Mouse (Mus musculus): ENCODE results near the gene Evx2. TPM values are rescaled to one million over a fixed set of nuclear protein-coding genes. Genes with fewer than 3 reads are reported as not detected.

The Evx2 gene
- polyA plus RNA-seq, 1 experiment from 2014 or later: not detected

DNA sequence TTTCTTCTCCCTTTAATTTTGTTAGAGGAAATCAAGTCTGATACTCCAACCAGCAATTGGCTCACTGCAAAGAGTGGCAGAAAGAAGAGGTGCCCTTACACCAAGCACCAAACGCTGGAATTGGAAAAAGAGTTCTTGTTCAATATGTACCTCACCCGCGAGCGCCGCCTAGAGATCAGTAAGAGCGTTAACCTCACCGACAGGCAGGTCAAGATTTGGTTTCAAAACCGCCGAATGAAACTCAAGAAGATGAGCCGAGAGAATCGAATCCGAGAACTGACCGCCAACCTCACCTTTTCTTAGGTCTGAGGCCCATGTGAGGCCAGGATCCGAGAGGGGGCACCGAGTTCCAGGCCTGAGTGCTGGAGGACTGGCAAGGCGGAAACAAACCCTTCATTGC is 34.7 kb upstream of the Evx2 start:
- H3K4me2 ChIP-seq: no peak overlapping the region
- no peak overlapping the region for H3K4me3 ChIP-seq (replicated peaks)
- no peak overlapping the region for H3K27ac ChIP-seq (replicated peaks)
- H3K27me3 ChIP-seq: peaks cover 100% of the 10 kb centered on the region
- ATAC-seq (ENCODE audit: insufficient read depth): no peak
- no peak overlapping the region for H3K9ac ChIP-seq
- no peaks in the 10 kb centered on the region for H3K36me3 ChIP-seq (replicated peaks)
- 3% methylated on average over 16 of the region's 16 CpGs for WGBS (ENCODE audit: insufficient replicate concordance)
- H3K9me3 ChIP-seq (replicated peaks): no peaks in the 10 kb centered on the region
- peaks cover 6% of the 10 kb centered on the region for H3K4me1 ChIP-seq (replicated peaks)

DNA sequence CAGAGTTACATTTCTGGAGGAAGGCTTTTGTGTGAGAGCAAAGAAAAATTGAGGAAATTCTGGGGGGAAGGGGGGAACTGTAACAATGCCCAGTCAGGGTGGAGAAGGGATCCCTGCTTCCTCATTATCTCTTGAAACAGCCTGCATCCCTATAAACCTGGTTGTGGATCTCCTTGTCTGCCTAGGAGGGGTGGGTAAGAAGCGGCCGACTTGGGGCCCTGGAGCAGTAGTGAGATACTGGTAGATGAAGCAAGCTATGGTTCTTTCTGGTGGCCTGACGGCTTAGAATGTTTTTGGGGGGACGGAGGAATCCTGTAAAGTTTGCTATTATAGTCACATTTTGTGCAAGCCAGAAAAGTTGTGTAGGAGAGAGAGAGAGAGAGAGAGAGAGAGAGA is 34.1 kb upstream of the Evx2 start:
- H3K27me3 ChIP-seq: peaks cover 100% of the 10 kb centered on the region
- no peak overlapping the region for H3K4me2 ChIP-seq
- no peaks in the 10 kb centered on the region for H3K36me3 ChIP-seq (replicated peaks)
- no peaks in the 10 kb centered on the region for H3K9me3 ChIP-seq (replicated peaks)
- ATAC-seq (ENCODE audit: insufficient read depth): no peak
- no peak overlapping the region for H3K9ac ChIP-seq
- no peak overlapping the region for H3K27ac ChIP-seq (replicated peaks)
- peaks cover 6% of the 10 kb centered on the region for H3K4me1 ChIP-seq (replicated peaks)
- H3K4me3 ChIP-seq (replicated peaks): no peak overlapping the region
- WGBS (ENCODE audit: insufficient replicate concordance): 17% methylated on average over 4 of the region's 4 CpGs

DNA sequence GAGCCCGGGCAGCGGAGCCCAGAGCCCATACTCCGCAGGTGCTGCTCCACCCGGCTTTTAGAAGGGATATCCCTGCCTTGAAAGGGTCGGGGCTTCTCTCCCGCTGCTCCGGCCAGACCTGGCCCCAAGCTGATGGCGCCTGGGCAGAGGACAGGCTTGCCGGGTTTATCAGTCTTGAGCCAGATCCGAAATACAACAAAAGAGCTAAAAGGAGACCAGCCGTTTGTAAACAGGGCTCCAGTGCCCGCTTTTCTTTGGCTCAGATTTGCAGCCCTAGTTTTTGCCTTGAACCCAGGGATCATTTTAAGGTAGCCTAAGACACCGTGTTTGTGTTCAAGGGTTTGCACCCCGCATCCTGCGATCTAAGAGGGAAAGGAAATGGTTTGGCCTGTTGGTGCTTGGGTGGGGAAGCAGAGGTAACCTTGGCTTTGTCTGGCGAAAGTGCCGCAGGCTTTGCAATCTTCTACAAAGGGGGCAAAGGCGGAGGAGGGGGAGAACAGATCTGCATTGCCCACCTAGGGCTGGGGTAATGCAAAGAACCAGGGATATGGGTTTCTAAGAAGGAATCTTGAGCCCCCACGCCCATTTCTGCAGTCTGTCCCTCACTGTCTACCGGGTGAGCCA is 33.6 kb upstream of the Evx2 start:
- no peak for ATAC-seq (ENCODE audit: insufficient read depth)
- 2% methylated on average over 20 of the region's 20 CpGs for WGBS (ENCODE audit: insufficient replicate concordance)
- Histone ChIP-seq H3K4me3 (replicated peaks) (no peak overlapping the region), H3K4me1 (replicated peaks) (peaks cover 5% of the 10 kb centered on the region), H3K4me2 (no peak overlapping the region), H3K27me3 (peaks cover 100% of the 10 kb centered on the region), H3K9me3 (replicated peaks) (no peaks in the 10 kb centered on the region), H3K27ac (replicated peaks) (no peak overlapping the region), H3K36me3 (replicated peaks) (no peaks in the 10 kb centered on the region), H3K9ac (no peak overlapping the region)

DNA sequence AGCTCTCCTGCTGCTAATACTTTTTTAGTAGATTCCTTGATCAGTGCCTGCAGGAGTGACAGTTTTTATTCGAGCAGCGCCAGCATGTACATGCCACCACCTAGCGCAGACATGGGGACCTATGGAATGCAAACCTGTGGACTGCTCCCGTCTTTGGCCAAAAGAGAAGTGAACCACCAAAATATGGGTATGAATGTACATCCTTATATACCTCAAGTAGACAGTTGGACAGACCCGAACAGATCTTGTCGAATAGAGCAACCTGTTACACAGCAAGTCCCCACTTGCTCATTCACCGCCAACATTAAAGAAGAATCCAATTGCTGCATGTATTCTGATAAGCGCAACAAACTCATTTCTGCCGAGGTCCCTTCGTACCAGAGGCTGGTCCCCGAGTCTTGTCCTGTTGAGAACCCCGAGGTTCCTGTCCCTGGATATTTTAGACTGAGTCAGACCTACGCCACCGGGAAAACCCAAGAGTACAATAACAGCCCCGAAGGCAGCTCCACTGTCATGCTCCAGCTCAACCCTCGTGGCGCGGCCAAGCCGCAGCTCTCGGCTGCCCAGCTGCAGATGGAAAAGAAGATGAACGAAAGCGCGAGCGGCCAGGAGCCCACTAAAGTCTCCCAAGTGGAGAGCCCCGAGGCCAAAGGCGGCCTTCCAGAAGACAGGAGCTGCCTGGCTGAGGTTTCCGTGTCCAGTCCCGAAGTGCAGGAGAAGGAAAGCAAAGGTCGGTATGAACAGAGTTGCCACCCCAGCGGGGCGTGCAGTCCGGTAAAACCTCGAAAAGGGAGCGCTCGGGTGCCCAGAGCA is 32.8 kb upstream of the Evx2 start:
- 2% methylated on average over 35 of the region's 35 CpGs for WGBS (ENCODE audit: insufficient replicate concordance)
- no peak overlapping the region for H3K4me2 ChIP-seq
- no peaks in the 10 kb centered on the region for H3K36me3 ChIP-seq (replicated peaks)
- H3K4me1 ChIP-seq (replicated peaks): no peaks in the 10 kb centered on the region
- H3K9ac ChIP-seq: no peak overlapping the region
- H3K9me3 ChIP-seq (replicated peaks): no peaks in the 10 kb centered on the region
- ATAC-seq (ENCODE audit: insufficient read depth): no peak
- H3K27me3 ChIP-seq: peaks cover 100% of the 10 kb centered on the region
- H3K4me3 ChIP-seq (replicated peaks): no peak overlapping the region
- no peak overlapping the region for H3K27ac ChIP-seq (replicated peaks)

DNA sequence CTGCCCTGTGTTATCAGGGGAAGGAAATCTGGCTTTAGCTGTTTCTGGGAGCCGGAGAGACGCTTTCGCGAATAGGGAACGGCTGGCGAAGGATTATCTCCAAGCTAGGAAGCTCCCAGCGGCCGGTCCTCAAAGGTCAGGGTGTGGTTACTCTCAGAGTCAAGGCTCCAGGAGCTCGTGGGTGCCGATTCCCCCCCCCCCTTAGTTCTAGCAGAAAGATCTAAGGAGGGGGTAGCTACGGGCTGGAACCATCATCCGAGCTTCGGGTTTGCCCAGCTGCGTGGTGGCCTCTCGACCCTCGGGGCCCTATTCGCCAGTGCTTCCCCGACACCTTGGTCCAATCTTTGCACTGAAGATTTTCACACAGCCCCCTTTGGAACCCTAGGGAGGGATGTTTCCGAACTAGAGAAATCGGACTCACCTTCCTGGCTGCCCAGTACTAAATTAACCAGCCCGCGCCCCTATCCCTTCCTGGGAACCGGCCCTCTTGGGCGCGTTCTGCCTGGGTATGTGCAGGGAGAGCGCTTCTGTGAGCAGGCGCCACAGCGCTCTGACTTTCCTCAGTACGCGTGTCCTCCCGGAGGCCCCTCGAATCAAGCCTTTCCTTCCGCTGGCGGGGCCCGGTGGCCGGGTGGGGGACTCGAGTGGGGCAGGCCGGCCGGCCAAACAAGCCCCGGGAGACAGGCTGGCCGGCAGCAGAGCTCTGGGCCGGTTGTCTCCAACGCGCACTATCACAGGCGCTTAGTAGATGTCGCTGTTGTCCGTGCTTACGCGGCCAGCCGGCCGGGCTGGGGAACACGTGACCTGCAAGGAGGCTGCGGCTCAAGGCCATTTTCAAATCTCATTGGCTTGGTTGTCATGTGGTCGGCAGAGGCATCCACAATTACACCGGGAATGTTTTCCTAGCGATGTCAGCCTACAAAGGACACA is 31.9 kb upstream of the Evx2 start, which contains the start of gene Hoxd10:
Gene Hoxd10 (plus strand): TSS at position 903 of the 930 bp plus-strand sequence.
- H3K4me3 ChIP-seq (replicated peaks): no peak within 1 kb of the TSS
- no peak within 1 kb of the TSS for H3K27ac ChIP-seq (replicated peaks)
- H3K9me3 ChIP-seq (replicated peaks): no peaks in the 10 kb centered on the region
- 2% methylated on average over 56 of the region's 56 CpGs for WGBS (ENCODE audit: insufficient replicate concordance)
- no peak for ATAC-seq (ENCODE audit: insufficient read depth)
- no peaks in the 10 kb centered on the region for H3K4me1 ChIP-seq (replicated peaks)
- H3K4me2 ChIP-seq: no peak within 1 kb of the TSS
- peaks cover 100% of the 10 kb centered on the region for H3K27me3 ChIP-seq
- no peaks in the 10 kb centered on the region for H3K36me3 ChIP-seq (replicated peaks)
- H3K9ac ChIP-seq: no peak within 1 kb of the TSS

DNA sequence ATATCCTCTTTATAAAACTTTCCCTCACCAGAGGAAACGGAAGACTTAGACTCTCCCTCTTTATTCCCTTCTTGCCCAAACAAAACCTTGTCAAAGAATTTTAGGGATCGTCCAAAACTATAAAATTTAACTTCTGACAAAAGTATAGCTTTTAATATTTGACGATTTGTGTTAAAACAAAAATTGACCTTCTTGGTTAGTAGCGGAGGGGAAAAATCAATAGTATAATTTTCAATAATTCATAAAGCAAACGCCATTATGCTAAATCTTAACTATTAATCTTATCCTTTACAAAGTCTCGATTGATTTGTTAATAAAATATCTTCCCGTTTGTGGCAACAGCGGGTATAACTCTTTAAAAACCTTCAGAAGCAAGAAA is 31.0 kb upstream of the Evx2 start:
- no peaks in the 10 kb centered on the region for H3K9me3 ChIP-seq (replicated peaks)
- no peak overlapping the region for H3K4me3 ChIP-seq (replicated peaks)
- peaks cover 99% of the 10 kb centered on the region for H3K27me3 ChIP-seq
- no peak overlapping the region for H3K27ac ChIP-seq (replicated peaks)
- H3K36me3 ChIP-seq (replicated peaks): no peaks in the 10 kb centered on the region
- WGBS (ENCODE audit: insufficient replicate concordance): 4% methylated on average over 8 of the region's 8 CpGs
- H3K9ac ChIP-seq: no peak overlapping the region
- no peaks in the 10 kb centered on the region for H3K4me1 ChIP-seq (replicated peaks)
- no peak overlapping the region for H3K4me2 ChIP-seq
- no peak for ATAC-seq (ENCODE audit: insufficient read depth)

DNA sequence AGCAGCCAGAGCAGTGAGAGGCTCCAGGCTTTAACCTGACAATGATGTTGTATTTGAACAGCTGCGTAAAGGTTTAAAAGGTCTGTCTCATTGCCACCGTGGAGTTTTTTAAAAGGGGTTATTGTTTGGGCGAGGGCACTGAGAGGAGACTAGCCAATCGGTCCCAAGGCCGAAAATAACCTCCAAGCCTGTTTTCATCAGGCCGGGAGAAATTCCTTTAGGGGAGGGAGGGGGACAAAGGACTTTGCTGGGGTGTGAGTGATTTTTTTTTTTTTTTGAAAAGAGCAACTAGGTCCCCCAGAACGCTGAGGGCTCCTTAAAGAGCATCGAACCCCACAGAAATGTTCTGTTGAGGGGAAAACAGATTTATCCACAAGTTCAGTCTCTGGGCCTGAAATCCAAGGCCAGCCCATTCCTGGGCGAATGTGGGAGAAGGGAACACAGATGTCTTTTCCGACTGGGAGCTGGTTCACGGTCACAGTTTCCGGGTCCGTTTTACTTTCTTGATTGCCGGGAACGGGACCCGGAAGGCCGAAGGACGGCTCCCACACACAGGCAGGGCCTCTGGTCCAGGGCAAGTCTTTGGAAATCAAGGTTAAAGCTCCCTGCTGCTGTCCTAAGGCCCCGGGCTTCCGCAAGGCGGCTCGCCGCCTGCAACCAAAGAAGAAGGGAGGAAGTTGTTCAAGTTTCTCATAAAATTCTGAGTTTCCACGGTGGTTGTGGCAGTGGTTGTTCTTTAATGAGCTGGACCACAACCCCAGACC is 30.4 kb upstream of the Evx2 start:
- H3K9me3 ChIP-seq (replicated peaks): no peaks in the 10 kb centered on the region
- H3K4me1 ChIP-seq (replicated peaks): no peaks in the 10 kb centered on the region
- H3K36me3 ChIP-seq (replicated peaks): no peaks in the 10 kb centered on the region
- H3K27ac ChIP-seq (replicated peaks): no peak overlapping the region
- H3K4me2 ChIP-seq: no peak overlapping the region
- H3K27me3 ChIP-seq: peaks cover 99% of the 10 kb centered on the region
- WGBS (ENCODE audit: insufficient replicate concordance): under 1% methylated on average over 24 of the region's 24 CpGs
- no peak for ATAC-seq (ENCODE audit: insufficient read depth)
- no peak overlapping the region for H3K9ac ChIP-seq
- no peak overlapping the region for H3K4me3 ChIP-seq (replicated peaks)

DNA sequence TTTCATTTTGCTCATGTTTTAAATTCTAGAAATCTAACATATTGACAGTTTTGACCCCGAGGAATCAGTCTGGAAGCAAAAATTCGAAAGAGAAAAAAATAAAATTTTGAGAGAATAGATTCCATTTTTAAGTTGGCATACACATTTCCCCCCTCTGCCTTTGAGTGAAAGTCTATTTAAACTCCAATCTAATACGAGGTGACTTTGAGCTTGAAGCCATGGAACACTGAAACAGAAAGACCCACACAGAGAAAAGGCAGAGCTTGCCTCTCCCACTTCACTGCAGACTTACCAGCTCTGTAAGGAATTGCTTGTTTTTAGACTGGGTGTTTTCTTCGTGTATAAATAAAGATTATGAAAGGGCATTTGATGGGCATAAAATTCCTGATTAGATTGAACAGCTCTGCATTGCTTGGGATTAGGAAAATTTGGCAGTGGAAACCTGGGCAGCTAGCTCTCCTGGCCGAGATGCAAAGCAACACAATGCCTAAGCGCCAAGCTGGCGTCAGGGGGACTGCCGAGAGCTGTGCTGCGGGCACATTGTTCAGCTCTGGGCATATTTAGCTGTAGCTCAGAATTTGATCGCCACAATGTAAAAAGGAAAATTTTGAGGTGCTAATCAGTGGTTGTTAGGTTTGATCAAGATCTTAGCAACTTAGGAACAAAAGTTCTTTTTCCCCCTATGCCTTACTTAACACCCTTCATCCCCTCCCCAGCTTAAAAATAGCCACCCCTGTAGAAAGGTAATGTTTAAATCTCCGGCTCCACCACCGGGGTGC is 29.6 kb upstream of the Evx2 start:
- Histone ChIP-seq H3K27me3 (peaks cover 99% of the 10 kb centered on the region), H3K4me3 (replicated peaks) (no peak overlapping the region), H3K4me2 (no peak overlapping the region), H3K27ac (replicated peaks) (no peak overlapping the region), H3K9me3 (replicated peaks) (no peaks in the 10 kb centered on the region), H3K4me1 (replicated peaks) (no peaks in the 10 kb centered on the region), H3K9ac (no peak overlapping the region), H3K36me3 (replicated peaks) (no peaks in the 10 kb centered on the region)
- no peak for ATAC-seq (ENCODE audit: insufficient read depth)
- WGBS (ENCODE audit: insufficient replicate concordance): 4% methylated on average over 12 of the region's 12 CpGs

DNA sequence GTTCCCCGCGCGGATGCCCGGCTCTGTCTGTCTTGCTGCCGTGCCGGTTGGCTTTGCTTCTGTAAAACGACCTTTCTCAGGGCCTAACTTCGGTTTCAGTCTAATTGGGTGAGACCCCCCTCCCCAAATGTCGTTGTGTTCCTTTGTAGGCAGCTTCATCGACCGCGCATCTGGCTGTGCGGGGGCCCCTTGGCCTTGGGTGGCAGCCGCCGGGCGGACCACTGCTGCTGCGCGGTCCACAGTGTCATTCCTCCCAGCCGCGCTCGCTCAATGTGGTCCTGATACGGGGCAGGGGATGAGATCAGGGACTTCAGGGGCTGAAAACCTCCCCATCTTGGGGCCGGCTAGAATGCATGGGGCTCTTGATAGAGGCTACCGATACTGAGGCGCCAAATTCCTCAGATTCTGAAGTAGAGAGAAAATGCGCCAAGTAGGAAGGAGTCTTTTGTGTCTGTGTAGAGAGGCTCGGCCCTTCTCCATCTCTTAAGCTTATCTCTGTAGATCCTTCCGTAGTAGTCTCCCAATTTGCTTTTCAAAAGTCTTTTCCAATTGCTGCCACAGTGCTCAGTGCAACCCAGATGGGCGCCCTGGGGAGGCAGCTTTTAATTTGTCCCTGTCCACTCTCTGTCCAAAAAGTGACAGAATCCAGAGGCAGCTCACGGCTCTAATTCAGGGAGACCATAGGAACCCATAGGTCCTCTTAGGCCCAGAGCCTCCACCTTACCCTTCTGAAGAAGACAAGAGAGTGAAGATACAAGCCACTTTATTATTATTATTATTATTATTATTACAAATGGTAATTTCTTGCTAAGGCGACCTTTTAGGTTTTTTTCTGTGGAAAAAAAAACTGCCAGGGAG is 28.6 kb upstream of the Evx2 start:
- H3K4me1 ChIP-seq (replicated peaks): no peaks in the 10 kb centered on the region
- peaks cover 99% of the 10 kb centered on the region for H3K27me3 ChIP-seq
- H3K4me3 ChIP-seq (replicated peaks): no peak overlapping the region
- H3K27ac ChIP-seq (replicated peaks): no peak overlapping the region
- H3K9me3 ChIP-seq (replicated peaks): no peaks in the 10 kb centered on the region
- no peaks in the 10 kb centered on the region for H3K36me3 ChIP-seq (replicated peaks)
- 2% methylated on average over 31 of the region's 31 CpGs for WGBS (ENCODE audit: insufficient replicate concordance)
- no peak overlapping the region for H3K9ac ChIP-seq
- H3K4me2 ChIP-seq: no peak overlapping the region
- no peak for ATAC-seq (ENCODE audit: insufficient read depth)

Data from liver, embryonic 15.5 days (tissue).